Mouse (Mus musculus) cerebellum, postnatal 4 days (tissue): ENCODE data around the gene Wfdc15b.

Source experiments
- DNase-seq, 2 experiments: peaks; one replicate each; pipeline ENCODE4 v3.0.0; 2022; ENCODE audit warnings: low spot score in 2 of 2, mixed read lengths in 1 of 2

Gene Wfdc15b

GRCm38 (mm10) chr2:164180124-164180523 lies 41.3 kb downstream of the Wfdc15b start:
- DNase-seq = no peak

DNA sequence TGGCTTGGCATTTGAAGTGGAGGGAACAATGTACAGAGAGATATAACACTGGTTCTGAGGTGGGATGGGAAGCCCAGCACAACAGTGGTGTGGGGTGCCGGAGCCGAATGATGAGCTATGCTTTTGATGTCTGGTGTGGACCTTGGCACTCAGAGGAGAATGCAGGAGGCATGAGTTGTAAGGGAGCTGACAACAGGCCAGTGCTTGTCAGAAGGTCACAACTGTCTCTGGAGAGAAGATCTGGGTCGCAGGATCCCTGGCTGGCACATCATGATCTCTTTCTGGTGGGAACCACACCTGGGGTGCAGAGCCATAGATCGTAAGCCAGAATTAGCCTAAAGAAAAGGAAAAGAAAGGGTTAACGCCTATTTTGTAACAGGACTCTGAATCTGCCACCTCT lies 43.6 kb downstream of the Wfdc15b start:
- DNase-seq = no peak

DNA sequence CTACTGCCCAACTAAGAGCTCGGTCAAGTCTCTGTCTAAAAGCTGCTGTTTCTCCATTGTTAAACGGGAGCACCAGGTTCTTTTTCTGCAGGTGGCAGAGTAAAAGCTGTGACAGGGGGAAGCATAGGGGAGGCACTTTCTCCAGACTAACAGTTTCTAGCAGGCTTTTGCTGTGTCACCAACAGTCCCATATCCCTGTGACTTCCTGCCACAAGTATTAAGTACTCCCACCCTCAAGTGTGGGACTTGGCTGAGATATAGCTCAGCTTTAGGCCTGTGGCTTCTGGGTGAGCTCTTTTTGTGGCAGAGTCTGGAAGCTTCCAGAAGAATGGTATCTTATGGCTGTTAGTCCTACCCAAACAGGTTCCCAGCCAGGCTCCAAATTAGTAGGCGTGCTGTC lies 45.6 kb downstream of the Wfdc15b start:
- DNase-seq = no peak

GRCm38 (mm10) chr2:164174649-164175395 lies 46.6 kb downstream of the Wfdc15b start:
- no peak for DNase-seq

DNA sequence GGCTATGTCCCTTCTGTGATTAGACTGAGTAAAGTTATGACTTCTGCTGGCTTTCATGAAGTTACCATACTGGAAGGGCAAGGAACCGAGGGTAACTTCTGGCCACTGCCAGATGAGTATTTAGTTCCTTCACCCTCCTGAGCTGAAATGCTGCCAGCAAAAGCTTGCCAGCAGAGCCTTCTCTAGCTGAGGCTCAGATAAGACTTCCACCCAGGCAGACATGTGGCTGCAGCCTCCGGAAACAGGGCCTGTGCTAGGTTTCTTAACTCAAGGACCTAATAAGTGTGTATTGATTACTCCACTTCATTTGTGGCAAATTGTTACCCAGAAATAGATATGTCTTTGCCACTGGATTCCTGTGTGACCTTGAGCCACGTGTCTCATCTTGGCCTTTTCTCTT lies 48.1 kb downstream of the Wfdc15b start:
- no peak for DNase-seq

DNA sequence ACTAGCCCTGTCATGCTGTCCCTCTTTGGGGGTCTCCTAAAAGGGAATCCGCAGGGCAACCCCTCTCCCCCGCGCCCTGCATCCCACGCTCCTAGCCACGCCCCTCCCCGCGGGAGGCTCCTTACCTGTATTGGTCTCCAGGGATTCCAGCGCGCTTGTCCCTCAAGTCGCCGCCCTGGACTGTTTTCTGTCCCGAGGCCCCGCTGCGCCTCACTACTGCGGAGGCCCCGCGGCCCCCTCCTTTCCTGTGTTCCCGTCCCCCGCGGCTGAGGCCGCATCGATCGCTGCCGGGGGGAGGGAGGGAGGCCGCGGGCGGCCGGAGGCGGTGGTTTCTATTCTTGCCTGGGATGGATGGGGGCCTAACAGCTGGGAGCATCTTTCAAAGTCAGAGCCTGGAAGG lies 50.6 kb downstream of the Wfdc15b start, which contains the start of gene Kcns1:
Gene Kcns1 (minus strand): TSS at position 212 of the 400 bp plus-strand sequence.
- no peak for DNase-seq

DNA sequence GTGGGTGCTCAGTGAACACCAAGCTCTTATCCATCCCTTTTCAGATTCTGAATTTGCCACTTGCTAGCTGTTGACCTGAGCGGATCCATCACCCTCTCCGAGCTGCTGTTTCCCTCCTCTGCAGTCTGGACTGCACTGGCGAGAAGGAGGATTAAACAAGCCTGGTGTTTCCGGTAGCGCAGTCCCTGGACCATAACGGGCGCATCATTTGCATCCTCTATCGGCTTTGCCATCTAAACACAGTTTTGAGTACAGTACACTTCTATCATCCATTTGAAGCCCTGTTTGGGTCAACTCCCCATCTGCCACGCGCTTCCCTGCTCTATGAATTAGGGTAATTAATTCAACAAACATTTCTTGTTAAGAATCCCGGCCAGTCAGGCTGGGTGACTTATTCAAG lies 51.1 kb downstream of the Wfdc15b start:
- DNase-seq = no peak

DNA sequence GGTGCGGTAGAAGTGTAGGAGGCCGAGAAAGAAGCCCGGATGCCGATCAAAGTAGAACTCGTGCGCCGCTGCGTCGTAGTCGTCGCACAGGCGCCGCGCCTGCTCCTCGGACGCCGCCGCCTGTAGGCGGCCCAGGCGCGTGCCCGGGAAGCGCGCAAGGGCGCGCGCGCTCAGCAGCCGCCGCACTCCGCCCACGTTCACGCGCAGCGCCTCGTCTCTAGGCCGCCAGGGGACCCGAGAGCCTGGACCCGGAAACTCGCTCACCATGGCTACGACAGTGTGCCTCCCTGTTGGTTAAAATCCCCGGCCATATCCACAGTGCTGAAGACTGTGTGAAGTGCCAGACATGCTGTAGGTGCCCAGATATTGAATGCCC lies 52.9 kb downstream of the Wfdc15b start:
- DNase-seq = peak in 1 of 2 experiments; percentile 26

- DNase-seq = no peak
These were observed 53.5 kb downstream of the Wfdc15b start for GRCm38 (mm10) chr2:164167752-164168570.

GRCm38 (mm10) chr2:164164941-164165340 lies 56.5 kb downstream of the Wfdc15b start:
- no peak for DNase-seq
